Mouse (Mus musculus) ES-Bruce4 (cell line): Measurements from ENCODE around the gene Zfp980. TPM values are rescaled to one million over a fixed set of nuclear protein-coding genes. Genes with fewer than 3 reads are reported as not detected.
"Not testable (repeated sequence)": the region's sequence is repeated elsewhere in the genome, so short reads cannot be mapped to it uniquely, and the experiment has no call there.

Source experiments
- H3K27ac ChIP-seq: 2 replicates; pipeline ENCODE4 v1.5.1; 2012; ENCODE audit warnings: low read length, inconsistent platforms; ENCODE audit not compliant: insufficient read depth
- H3K27me3 ChIP-seq: 2 replicates; pipeline ENCODE4 v1.6.1; 2012; ENCODE audit warnings: mild to moderate bottlenecking, low read length, inconsistent platforms; ENCODE audit not compliant: control insufficient read depth, poor library complexity, insufficient read depth, severe bottlenecking
- H3K36me3 ChIP-seq: 2 replicates; pipeline ENCODE4 v1.6.1; 2012; ENCODE audit warnings: inconsistent platforms, mild to moderate bottlenecking, low read length, moderate library complexity; ENCODE audit not compliant: control insufficient read depth, poor library complexity, insufficient read depth, severe bottlenecking
- H3K4me1 ChIP-seq: one replicate; pipeline ENCODE4 v1.8.1; 2011; ENCODE audit warnings: low read length; ENCODE audit not compliant: control insufficient read depth, insufficient read depth
- H3K4me3 ChIP-seq: 2 replicates; pipeline ENCODE4 v1.5.1; 2011; ENCODE audit warnings: low read depth, mild to moderate bottlenecking, low read length
- H3K9ac ChIP-seq: 2 replicates; pipeline ENCODE4 v1.6.1; 2012; ENCODE audit warnings: low read depth, mild to moderate bottlenecking, inconsistent platforms; ENCODE audit not compliant: poor library complexity, severe bottlenecking
- H3K9me3 ChIP-seq: replicated peaks from 2 replicates; pipeline ENCODE4 v1.6.1; 2012; ENCODE audit warnings: mild to moderate bottlenecking, low read length, inconsistent platforms; ENCODE audit not compliant: control insufficient read depth, poor library complexity, insufficient read depth, severe bottlenecking
- POLR2A ChIP-seq: IDR thresholded peaks from one replicate; pipeline ENCODE4 v1.8.1; 2011; ENCODE audit warnings: low read length; ENCODE audit not compliant: insufficient read depth
- polyA plus RNA-seq: library from polyadenylated mRNA; stranded (reverse); fragments of >200 nt; gene quantifications from 2 replicates; pipeline ENCODE4 v1.2.4, GENCODE M21; 2011; ENCODE audit warnings: low read depth; ENCODE audit not compliant: missing spikeins, insufficient read depth, insufficient read length

The Zfp980 gene
- 31.9 and 38.1 TPM in 2 replicates for polyA plus RNA-seq

GRCm38 (mm10) chr4:145670385-145670784 is at the start of gene Zfp980:
Zfp980 (plus strand) TSS chr4:145670685.
- not testable (repeated sequence) for H3K9me3 ChIP-seq, H3K4me1 ChIP-seq, H3K27me3 ChIP-seq, H3K36me3 ChIP-seq, H3K27ac ChIP-seq
- H3K4me3 ChIP-seq = peak within 1 kb of the TSS; percentile 64
- peak within 1 kb of the TSS; percentile 64; the same call in 1 of the 2 replicates for H3K9ac ChIP-seq

DNA sequence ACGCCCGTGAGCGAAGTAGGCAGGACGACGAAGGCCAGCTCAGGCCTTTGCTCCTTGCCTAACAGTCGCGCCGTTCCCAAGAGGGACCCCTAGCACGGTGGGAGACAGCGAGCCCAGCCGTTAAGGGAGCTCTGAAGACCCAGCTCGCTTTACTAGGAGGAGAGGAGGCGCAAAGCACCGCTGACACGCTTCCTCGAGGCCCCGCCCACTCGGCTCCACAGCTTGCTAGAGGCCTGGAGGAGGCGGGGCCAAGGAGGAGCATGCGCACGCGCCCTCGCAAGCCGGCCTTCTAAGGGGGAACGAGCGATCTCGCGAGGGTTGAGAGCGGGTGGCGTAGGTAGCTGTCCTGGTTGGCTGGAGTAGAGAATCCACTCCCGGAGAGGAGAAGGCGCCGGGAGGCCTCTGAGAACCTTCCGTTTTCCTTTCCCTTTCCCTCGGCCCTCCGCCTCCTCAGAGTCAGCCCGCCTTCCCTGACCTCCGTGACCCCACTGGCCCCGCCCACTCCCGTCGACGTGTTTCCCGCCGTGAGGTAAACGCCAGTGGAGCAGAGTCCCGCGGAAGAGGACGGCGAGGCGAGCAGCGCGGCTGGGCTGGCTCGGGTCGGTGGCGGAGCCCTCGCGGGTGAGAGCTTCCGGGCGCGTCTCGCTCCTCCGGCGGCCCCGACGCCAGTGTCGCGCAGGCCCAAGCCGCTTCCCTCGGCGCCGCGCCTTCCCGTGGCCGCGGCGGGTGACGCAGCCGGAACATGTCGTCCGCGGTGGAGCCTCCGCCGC is 29.9 kb upstream of the Zfp980 start:
- peak overlapping the region; percentile 46 for H3K4me3 ChIP-seq
- not testable (repeated sequence) for H3K36me3 ChIP-seq, H3K4me1 ChIP-seq, H3K27me3 ChIP-seq, H3K9me3 ChIP-seq
- peak overlapping the region; percentile 51 for H3K9ac ChIP-seq
- H3K27ac ChIP-seq = peak overlapping the region; percentile 20; the same call in 1 of the 2 replicates

DNA sequence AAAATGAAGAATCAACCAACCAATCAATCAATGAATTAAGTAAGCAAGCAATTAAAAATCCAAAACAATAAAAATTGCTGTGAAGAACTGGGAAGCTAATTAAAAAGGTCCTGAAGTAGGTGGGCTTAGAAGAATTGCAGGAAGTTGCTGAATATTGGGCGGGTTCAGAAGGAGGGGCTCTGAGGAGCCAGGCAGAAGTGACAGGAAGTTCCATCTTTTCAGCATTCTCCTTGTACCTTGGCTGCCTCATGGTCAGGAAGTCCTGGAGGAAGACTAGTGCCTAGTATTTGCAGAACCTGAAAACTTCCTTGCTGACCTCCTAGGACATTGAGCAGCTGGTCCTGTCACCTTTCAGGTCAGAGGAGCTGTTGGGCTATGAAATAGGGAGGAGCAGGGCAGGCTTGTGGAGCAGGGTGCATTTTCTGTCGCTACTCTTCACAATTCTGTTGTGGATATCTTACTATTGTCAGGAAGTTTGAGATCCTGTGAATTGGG is 3.8 kb downstream of the Zfp980 start:
- Histone ChIP-seq H3K27ac (peak overlapping the region; percentile 95; the same call in 1 of the 2 replicates), H3K4me3 (peak overlapping the region; percentile 71)
- H3K4me1 ChIP-seq, H3K27me3 ChIP-seq, H3K9ac ChIP-seq, H3K36me3 ChIP-seq, H3K9me3 ChIP-seq: not testable (repeated sequence)
- TF ChIP-seq POLR2A = peak; percentile 14

GRCm38 (mm10) chr4:145680217-145680616 is 9.7 kb downstream of the Zfp980 start:
- H3K27ac ChIP-seq = not testable (repeated sequence)

GRCm38 (mm10) chr4:145680672-145681387 is 10.3 kb downstream of the Zfp980 start:
- Histone ChIP-seq H3K36me3 (peaks cover 13% of the 10 kb centered on the region), H3K9me3 (peaks cover 21% of the 10 kb centered on the region)
- not testable (repeated sequence) for H3K9ac ChIP-seq, H3K27ac ChIP-seq, H3K27me3 ChIP-seq, H3K4me3 ChIP-seq, H3K4me1 ChIP-seq

More at GRCm38 (mm10) chr4:145680217-145680616, 9.7 kb downstream of the Zfp980 start:
- not testable (repeated sequence) for H3K4me3 ChIP-seq, H3K27me3 ChIP-seq, H3K9ac ChIP-seq, H3K4me1 ChIP-seq
- Histone ChIP-seq H3K9me3 (peaks cover 21% of the 10 kb centered on the region), H3K36me3 (peaks cover 13% of the 10 kb centered on the region)

DNA sequence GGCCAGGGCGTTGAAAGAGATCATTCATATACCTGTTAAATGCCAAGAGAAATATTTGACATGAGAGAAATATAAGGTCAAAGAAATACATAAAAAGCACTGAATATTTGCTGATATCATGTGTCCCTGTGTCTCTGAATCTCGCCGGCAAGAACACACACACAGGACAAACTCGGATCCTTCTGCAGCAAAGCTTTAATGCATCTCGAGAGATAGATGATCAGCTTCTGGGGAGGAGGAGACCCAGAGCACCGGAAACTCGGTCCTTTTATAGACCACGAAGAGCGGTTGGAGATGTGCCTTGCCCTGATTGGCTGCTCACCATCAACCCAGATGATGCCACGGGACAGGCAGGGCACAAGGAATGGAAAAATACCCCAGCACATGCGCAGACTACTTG is 11.5 kb downstream of the Zfp980 start:
- H3K27me3 ChIP-seq, H3K4me1 ChIP-seq, H3K4me3 ChIP-seq, H3K27ac ChIP-seq, H3K9ac ChIP-seq: not testable (repeated sequence)
- Histone ChIP-seq H3K9me3 (peaks cover 21% of the 10 kb centered on the region), H3K36me3 (peaks cover 15% of the 10 kb centered on the region)

- H3K27ac ChIP-seq, H3K4me1 ChIP-seq: not testable (repeated sequence)
Measured at GRCm38 (mm10) chr4:145683024-145683766, 12.7 kb downstream of the Zfp980 start.

GRCm38 (mm10) chr4:145686061-145686460 is 15.6 kb downstream of the Zfp980 start:
- not testable (repeated sequence) for H3K9ac ChIP-seq, H3K27me3 ChIP-seq, H3K9me3 ChIP-seq, H3K27ac ChIP-seq, H3K36me3 ChIP-seq, H3K4me3 ChIP-seq, H3K4me1 ChIP-seq

More at GRCm38 (mm10) chr4:145683024-145683766, 12.7 kb downstream of the Zfp980 start:
- not testable (repeated sequence) for H3K9ac ChIP-seq, H3K4me3 ChIP-seq, H3K27me3 ChIP-seq
- Histone ChIP-seq H3K36me3 (peaks cover 15% of the 10 kb centered on the region), H3K9me3 (peaks cover 21% of the 10 kb centered on the region)
